Mouse (Mus musculus) limb, embryonic 12.5 days (tissue): ENCODE data around the gene Pacsin1. TPM values are rescaled to one million over a fixed set of nuclear protein-coding genes. Genes with fewer than 3 reads are reported as not detected.

Experiments used
- ATAC-seq: fragments of 200-750 bp; cut with Nextera tagmentation; 2 replicates; pipeline ENCODE4 v1.8.0; 2017; ENCODE audit warnings: low read depth, moderate TSS enrichment; ENCODE audit not compliant: insufficient number of reproducible peaks, insufficient read depth, low FRiP score, low TSS enrichment
- H3K27ac ChIP-seq: fragments of 300-500 bp; sonication (generic); 2 replicates; pipeline ENCODE4 v1.5.1; 2016; ENCODE audit warnings: mild to moderate bottlenecking, moderate library complexity
- H3K27me3 ChIP-seq: fragments of 300-500 bp; sonication (generic); 2 replicates; pipeline ENCODE4 v1.6.1; 2016; ENCODE audit warnings: mild to moderate bottlenecking, moderate library complexity
- H3K36me3 ChIP-seq: fragments of 300-500 bp; sonication (generic); 2 replicates; pipeline ENCODE4 v1.6.1; 2016; ENCODE audit warnings: mild to moderate bottlenecking, moderate library complexity
- H3K4me1 ChIP-seq: fragments of 300-500 bp; sonication (generic); replicated peaks from 2 replicates; pipeline ENCODE4 v1.6.1; 2016
- H3K4me2 ChIP-seq: fragments of 300-500 bp; sonication (generic); 2 replicates; pipeline ENCODE4 v1.6.1; 2016; ENCODE audit warnings: mild to moderate bottlenecking, moderate library complexity
- H3K4me3 ChIP-seq: fragments of 300-500 bp; sonication (generic); replicated peaks from 2 replicates; pipeline ENCODE4 v1.5.1; 2016; ENCODE audit warnings: mild to moderate bottlenecking
- H3K9ac ChIP-seq: fragments of 300-500 bp; sonication (generic); replicated peaks from 2 replicates; pipeline ENCODE4 v1.6.1; 2016; ENCODE audit warnings: mild to moderate bottlenecking, moderate library complexity
- H3K9me3 ChIP-seq: fragments of 300-500 bp; sonication (generic); 2 replicates; pipeline ENCODE4 v1.6.1; 2016; ENCODE audit warnings: mild to moderate bottlenecking, moderate library complexity
- WGBS: fragments of 180-500 bp; shearing (Covaris S2); methylation state at CpG from one replicate; pipeline ENCODE4 v1.1.7; 2016; 5-methylcytosine and 5-hydroxymethylcytosine counted together
- polyA plus RNA-seq: library from polyadenylated mRNA; unstranded; fragments of >200 nt; fragmentation: Nextera tagmentation; extraction: Ambion mirVana; gene quantifications from 2 replicates; pipeline ENCODE4 v1.2.1, GENCODE M21; 2016

Pacsin1 gene
- polyA plus RNA-seq, 1 experiment from 2014 or later = 4.3 TPM

GRCm38 (mm10) chr17:27707954-27708661 lies 52.8 kb downstream of the Pacsin1 start:
- Histone ChIP-seq H3K27me3 (peaks cover 37% of the 10 kb centered on the region), H3K9ac (0 out of 2 replicates have a peak overlapping the region, but pooled peaks have one; percentile 0), H3K36me3 (no peaks in the 10 kb centered on the region), H3K27ac (no peak overlapping the region), H3K4me2 (peak overlapping the region; percentile 50), H3K9me3 (no peaks in the 10 kb centered on the region), H3K4me1 (peaks cover 11% of the 10 kb centered on the region), H3K4me3 (peak overlapping the region; percentile 33)
- 6% methylated on average over 25 of the region's 25 CpGs for WGBS
- peak; percentile 88 for ATAC-seq

- Histone ChIP-seq H3K4me1 (peaks cover 11% of the 10 kb centered on the region), H3K9me3 (no peaks in the 10 kb centered on the region), H3K9ac (no peak overlapping the region), H3K27ac (no peak overlapping the region), H3K4me3 (no peak overlapping the region), H3K4me2 (no peak overlapping the region), H3K36me3 (no peaks in the 10 kb centered on the region), H3K27me3 (peaks cover 33% of the 10 kb centered on the region)
- WGBS = 77% methylated on average over 5 of the region's 5 CpGs
- no peak for ATAC-seq
These were observed 54.3 kb downstream of the Pacsin1 start for GRCm38 (mm10) chr17:27709650-27710049.

- peaks cover 18% of the 10 kb centered on the region for H3K4me1 ChIP-seq
- H3K27me3 ChIP-seq = peaks cover 12% of the 10 kb centered on the region; the same call in 1 of the 2 replicates
- H3K4me2 ChIP-seq = no peak overlapping the region
- no peak for ATAC-seq
- H3K9me3 ChIP-seq = no peaks in the 10 kb centered on the region
- no peak overlapping the region for H3K4me3 ChIP-seq
- 54% methylated on average over 1 of the region's 1 CpGs for WGBS
- no peaks in the 10 kb centered on the region for H3K36me3 ChIP-seq
- H3K9ac ChIP-seq = no peak overlapping the region
- no peak overlapping the region for H3K27ac ChIP-seq
These were observed 57.5 kb downstream of the Pacsin1 start for GRCm38 (mm10) chr17:27712832-27713231.

- no peak overlapping the region for H3K27ac ChIP-seq
- H3K27me3 ChIP-seq = peaks cover 9% of the 10 kb centered on the region; the same call in 1 of the 2 replicates
- ATAC-seq = 0 out of 2 replicates have a peak, but pooled peaks have one; percentile 26
- H3K4me1 ChIP-seq = peaks cover 9% of the 10 kb centered on the region
- H3K4me3 ChIP-seq = peak overlapping the region; percentile 30
- no peaks in the 10 kb centered on the region for H3K9me3 ChIP-seq
- H3K36me3 ChIP-seq = no peaks in the 10 kb centered on the region
- 0 out of 2 replicates have a peak overlapping the region, but pooled peaks have one; percentile 40 for H3K9ac ChIP-seq
- peak overlapping the region; percentile 51 for H3K4me2 ChIP-seq
- 4% methylated on average over 16 of the region's 16 CpGs for WGBS
These were observed 61.5 kb downstream of the Pacsin1 start for GRCm38 (mm10) chr17:27716804-27717203.

GRCm38 (mm10) chr17:27718250-27718649 lies 62.9 kb downstream of the Pacsin1 start:
- Histone ChIP-seq H3K4me2 (no peak overlapping the region), H3K36me3 (no peaks in the 10 kb centered on the region), H3K9ac (no peak overlapping the region), H3K4me1 (peaks cover 9% of the 10 kb centered on the region), H3K9me3 (no peaks in the 10 kb centered on the region), H3K27me3 (peaks cover 9% of the 10 kb centered on the region; the same call in 1 of the 2 replicates), H3K27ac (no peak overlapping the region), H3K4me3 (no peak overlapping the region)
- 50% methylated on average over 5 of the region's 5 CpGs for WGBS
- no peak for ATAC-seq

- Histone ChIP-seq H3K9me3 (no peaks in the 10 kb centered on the region), H3K4me2 (no peak overlapping the region), H3K27me3 (peaks cover 9% of the 10 kb centered on the region; the same call in 1 of the 2 replicates), H3K9ac (no peak overlapping the region), H3K4me3 (no peak overlapping the region), H3K4me1 (peaks cover 12% of the 10 kb centered on the region), H3K27ac (no peak overlapping the region), H3K36me3 (no peaks in the 10 kb centered on the region)
- ATAC-seq = no peak
- 72% methylated on average over 14 of the region's 14 CpGs for WGBS
These were observed 64.4 kb downstream of the Pacsin1 start for GRCm38 (mm10) chr17:27719663-27720062.

GRCm38 (mm10) chr17:27720326-27720725 lies 65.0 kb downstream of the Pacsin1 start:
- Histone ChIP-seq H3K4me2 (no peak overlapping the region), H3K4me1 (peaks cover 19% of the 10 kb centered on the region), H3K36me3 (no peaks in the 10 kb centered on the region), H3K27ac (no peak overlapping the region), H3K9me3 (no peaks in the 10 kb centered on the region), H3K9ac (no peak overlapping the region), H3K4me3 (no peak overlapping the region), H3K27me3 (peaks cover 9% of the 10 kb centered on the region; the same call in 1 of the 2 replicates)
- 65% methylated on average over 9 of the region's 9 CpGs for WGBS
- no peak for ATAC-seq

GRCm38 (mm10) chr17:27721125-27721664 lies 65.9 kb downstream of the Pacsin1 start:
- Histone ChIP-seq H3K9me3 (no peaks in the 10 kb centered on the region), H3K27ac (no peak overlapping the region), H3K4me3 (no peak overlapping the region), H3K36me3 (no peaks in the 10 kb centered on the region), H3K9ac (no peak overlapping the region), H3K4me1 (peaks cover 27% of the 10 kb centered on the region), H3K27me3 (peaks cover 9% of the 10 kb centered on the region; the same call in 1 of the 2 replicates), H3K4me2 (no peak overlapping the region)
- ATAC-seq = no peak
- WGBS = 87% methylated on average over 9 of the region's 9 CpGs

- H3K4me2 ChIP-seq = no peak overlapping the region
- no peaks in the 10 kb centered on the region for H3K27me3 ChIP-seq
- H3K27ac ChIP-seq = no peak overlapping the region
- no peak overlapping the region for H3K4me3 ChIP-seq
- H3K9ac ChIP-seq = no peak overlapping the region
- peaks cover 28% of the 10 kb centered on the region for H3K4me1 ChIP-seq
- H3K9me3 ChIP-seq = no peaks in the 10 kb centered on the region
- H3K36me3 ChIP-seq = no peaks in the 10 kb centered on the region
- 11% methylated on average over 3 of the region's 3 CpGs for WGBS
- ATAC-seq = no peak
These were observed 69.0 kb downstream of the Pacsin1 start for GRCm38 (mm10) chr17:27724327-27724726.

GRCm38 (mm10) chr17:27725011-27725410 lies 69.7 kb downstream of the Pacsin1 start:
- 0 out of 2 replicates have a peak overlapping the region, but pooled peaks have one; percentile 29 for H3K27ac ChIP-seq
- H3K4me3 ChIP-seq = no peak overlapping the region
- H3K4me2 ChIP-seq = no peak overlapping the region
- no peak overlapping the region for H3K9ac ChIP-seq
- WGBS = 47% methylated on average over 10 of the region's 10 CpGs
- H3K27me3 ChIP-seq = no peaks in the 10 kb centered on the region
- H3K9me3 ChIP-seq = peaks cover 3% of the 10 kb centered on the region; the same call in 1 of the 2 replicates
- H3K4me1 ChIP-seq = peaks cover 28% of the 10 kb centered on the region
- ATAC-seq = no peak
- no peaks in the 10 kb centered on the region for H3K36me3 ChIP-seq

- 16% methylated on average over 10 of the region's 10 CpGs for WGBS
- no peak for ATAC-seq
- Histone ChIP-seq H3K4me3 (no peak overlapping the region), H3K4me1 (peaks cover 28% of the 10 kb centered on the region), H3K27ac (peak overlapping the region; percentile 29; the same call in 1 of the 2 replicates), H3K27me3 (no peaks in the 10 kb centered on the region), H3K4me2 (peak overlapping the region; percentile 19; the same call in 1 of the 2 replicates), H3K36me3 (no peaks in the 10 kb centered on the region), H3K9me3 (peaks cover 3% of the 10 kb centered on the region; the same call in 1 of the 2 replicates), H3K9ac (no peak overlapping the region)
These were observed 70.1 kb downstream of the Pacsin1 start for GRCm38 (mm10) chr17:27725412-27725811.
